Mouse (Mus musculus) liver, embryonic 14.5 days (tissue): Measurements from ENCODE around the gene Zranb3.

ENCODE experiments used
- CTCF ChIP-seq: IDR thresholded peaks from 2 replicates; pipeline ENCODE4 v1.5.1; 2016; ENCODE audit warnings: antibody characterized with exemption, low read depth, control low read depth
- EP300 ChIP-seq: IDR thresholded peaks from 2 replicates; pipeline ENCODE4 v1.6.1; 2016; ENCODE audit warnings: antibody characterized with exemption, low read depth

- TF ChIP-seq EP300 (no peak), CTCF (no peak)
Measured at GRCm38 (mm10) chr1:128046920-128047319, 55.9 kb downstream of the Zranb3 start.
